Mouse (Mus musculus): ENCODE data around the gene Ift52. TPM values are rescaled to one million over a fixed set of nuclear protein-coding genes. Genes with fewer than 3 reads are reported as not detected.

The Ift52 gene
- 41.0 and 43.1 TPM in 2 replicates for polyA plus RNA-seq (2015; fragmentation: Nextera tagmentation; extraction: Ambion mirVana)

DNA sequence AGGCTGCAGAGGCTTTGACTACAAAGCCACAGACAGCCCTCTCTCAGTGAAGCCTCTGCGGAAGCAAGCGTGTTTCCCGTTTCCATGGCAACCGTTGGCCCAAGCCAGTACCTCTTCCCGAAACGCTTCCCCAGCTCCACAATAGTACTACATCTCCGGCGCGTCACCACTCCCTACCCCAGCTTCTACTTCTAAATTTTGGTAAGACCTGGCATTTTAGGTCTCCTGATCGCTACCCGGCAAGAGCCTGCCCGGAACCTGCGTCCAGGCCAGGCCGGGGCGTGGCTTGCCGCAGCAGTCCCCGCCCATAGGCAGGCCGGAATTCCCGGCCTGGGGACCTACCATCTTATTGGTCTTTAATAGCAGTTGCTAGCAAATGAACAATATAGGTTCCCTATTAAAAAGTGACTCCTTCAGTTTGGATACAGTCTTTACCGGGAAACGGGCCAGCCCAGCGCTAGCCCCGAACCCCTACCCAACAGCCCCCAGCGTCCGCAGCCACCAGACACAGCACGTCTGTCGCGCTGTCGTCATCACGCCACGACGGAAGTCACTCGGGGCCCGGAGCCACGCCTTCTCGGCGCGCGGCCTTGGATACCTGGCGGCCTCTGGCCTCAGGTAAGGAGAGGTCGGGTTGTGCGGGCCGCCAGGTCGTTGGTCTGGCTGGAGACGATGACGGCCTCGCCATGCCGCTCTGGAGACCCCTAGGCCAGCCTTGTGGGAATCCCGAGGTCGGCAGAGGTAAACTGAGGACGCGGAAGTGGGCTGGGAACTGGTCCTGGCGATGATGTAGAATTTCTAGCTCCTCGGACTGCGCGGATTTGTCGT is at the start of gene Ift52:
Gene Ift52, plus strand, starts transcription at position 439 of the 828 bp plus-strand sequence.
- H3K4me1 ChIP-seq (ENCODE audit: control insufficient read depth, insufficient read depth, low read length), result peaks cover 12% of the 10 kb centered on the region
- H3K36me3 ChIP-seq (ENCODE audit: control insufficient read depth, insufficient read depth, low read length), result no peaks in the 10 kb centered on the region
- H3K4me2 ChIP-seq (ENCODE audit: low read length), result peak within 1 kb of the TSS; percentile 69
- H3K4me3 ChIP-seq (ENCODE audit: low read depth, low read length), result peak within 1 kb of the TSS; percentile 94
- peak; percentile 96 for ATAC-seq
- peak within 1 kb of the TSS; percentile 86 for H3K27ac ChIP-seq (ENCODE audit: low read length)
- H3K27me3 ChIP-seq (ENCODE audit: control insufficient read depth, insufficient read depth, low read depth, low read length), result no peaks in the 10 kb centered on the region
- peak within 1 kb of the TSS; percentile 88 for H3K9ac ChIP-seq (ENCODE audit: low read depth, low read length)
- H3K9me3 ChIP-seq (replicated peaks; ENCODE audit: control insufficient read depth, low read length, poor library complexity, severe bottlenecking), result no peaks in the 10 kb centered on the region
- under 1% methylated on average over 57 of the region's 57 CpGs for WGBS

DNA sequence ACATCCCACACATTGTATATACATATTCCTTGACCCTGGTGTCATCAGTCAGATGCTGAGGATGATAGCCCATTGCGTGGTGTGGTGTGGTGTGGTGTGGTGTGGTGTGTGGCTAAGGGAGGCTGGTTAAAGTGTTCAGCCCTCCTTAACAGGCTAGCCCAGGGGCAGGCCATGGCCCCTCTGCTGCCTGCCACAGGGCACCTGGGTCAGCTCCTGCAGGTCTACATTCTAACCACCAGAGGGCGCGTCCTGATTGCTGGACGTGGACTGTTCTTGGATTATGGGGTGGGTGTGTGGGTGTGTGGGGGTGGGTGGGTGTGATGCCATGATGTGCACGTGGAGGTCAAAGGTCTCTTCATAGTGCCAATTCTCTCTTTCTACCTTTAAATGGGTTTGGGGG is 48.8 kb upstream of the Ift52 start:
- ATAC-seq, result no peak
- H3K27me3 ChIP-seq (ENCODE audit: control insufficient read depth, insufficient read depth, low read depth, low read length), result no peaks in the 10 kb centered on the region
- H3K4me3 ChIP-seq (ENCODE audit: low read depth, low read length), result no peak overlapping the region
- no peaks in the 10 kb centered on the region for H3K9me3 ChIP-seq (replicated peaks; ENCODE audit: control insufficient read depth, low read length, poor library complexity, severe bottlenecking)
- H3K4me1 ChIP-seq (ENCODE audit: control insufficient read depth, insufficient read depth, low read length), result no peaks in the 10 kb centered on the region
- H3K9ac ChIP-seq (ENCODE audit: low read depth, low read length), result no peak overlapping the region
- H3K27ac ChIP-seq (ENCODE audit: low read length), result no peak overlapping the region
- WGBS, result 10% methylated on average over 5 of the region's 5 CpGs
- no peaks in the 10 kb centered on the region; the same call in 1 of the 2 replicates for H3K36me3 ChIP-seq (ENCODE audit: control insufficient read depth, insufficient read depth, low read length)
- no peak overlapping the region for H3K4me2 ChIP-seq (ENCODE audit: low read length)

DNA sequence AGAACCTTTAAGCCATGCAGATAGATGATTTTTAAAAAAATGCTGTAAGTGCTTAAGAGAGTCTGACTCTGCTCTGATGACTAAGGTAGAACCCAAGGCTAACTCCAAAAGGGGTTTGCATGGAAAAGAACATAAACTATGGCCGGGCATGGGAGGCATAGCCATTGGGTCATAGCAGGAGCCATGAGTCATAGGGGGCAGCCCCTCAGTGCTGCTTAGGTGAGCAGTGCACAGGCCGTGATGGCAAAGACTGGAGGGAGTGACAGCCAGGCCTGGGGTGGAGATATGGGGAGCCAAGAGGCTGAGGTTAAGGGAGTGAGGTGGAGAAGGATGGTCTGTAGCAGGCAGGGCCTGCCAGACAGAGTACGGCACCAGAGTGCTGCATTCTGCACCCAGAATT is 48.1 kb upstream of the Ift52 start:
- no peaks in the 10 kb centered on the region for H3K9me3 ChIP-seq (replicated peaks; ENCODE audit: control insufficient read depth, low read length, poor library complexity, severe bottlenecking)
- no peak for ATAC-seq
- H3K4me2 ChIP-seq (ENCODE audit: low read length), result no peak overlapping the region
- no peak overlapping the region for H3K9ac ChIP-seq (ENCODE audit: low read depth, low read length)
- no peaks in the 10 kb centered on the region for H3K27me3 ChIP-seq (ENCODE audit: control insufficient read depth, insufficient read depth, low read depth, low read length)
- no peak overlapping the region for H3K27ac ChIP-seq (ENCODE audit: low read length)
- no peaks in the 10 kb centered on the region; the same call in 1 of the 2 replicates for H3K36me3 ChIP-seq (ENCODE audit: control insufficient read depth, insufficient read depth, low read length)
- H3K4me1 ChIP-seq (ENCODE audit: control insufficient read depth, insufficient read depth, low read length), result 0 out of 2 replicates have a peak, but pooled peaks cover 2% of the 10 kb centered on the region
- WGBS, result 87% methylated on average over 3 of the region's 3 CpGs
- H3K4me3 ChIP-seq (ENCODE audit: low read depth, low read length), result no peak overlapping the region

DNA sequence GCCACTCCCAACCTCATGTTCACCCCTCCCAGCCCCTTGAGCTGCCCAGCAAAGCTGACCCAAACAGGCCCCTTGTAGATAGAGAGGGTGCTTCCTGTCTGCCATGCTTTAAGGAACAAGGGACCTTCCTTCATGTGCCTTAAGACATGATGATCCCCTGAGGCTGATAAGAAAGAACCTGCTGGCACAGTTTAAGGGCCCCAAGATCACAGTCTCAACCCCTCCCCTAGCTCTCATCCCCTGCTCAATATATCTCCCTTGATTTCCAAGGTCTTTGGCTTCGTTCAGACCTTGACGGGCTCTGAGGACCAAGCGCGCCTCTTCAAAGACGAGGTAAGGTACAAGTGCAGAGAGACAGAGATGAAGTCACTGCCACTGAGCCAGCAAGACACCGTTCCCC is 46.3 kb upstream of the Ift52 start:
- Histone ChIP-seq H3K27me3 (ENCODE audit: control insufficient read depth, insufficient read depth, low read depth, low read length) (no peaks in the 10 kb centered on the region), H3K4me1 (ENCODE audit: control insufficient read depth, insufficient read depth, low read length) (0 out of 2 replicates have a peak, but pooled peaks cover 2% of the 10 kb centered on the region), H3K27ac (ENCODE audit: low read length) (no peak overlapping the region), H3K36me3 (ENCODE audit: control insufficient read depth, insufficient read depth, low read length) (no peaks in the 10 kb centered on the region), H3K9ac (ENCODE audit: low read depth, low read length) (no peak overlapping the region), H3K4me2 (ENCODE audit: low read length) (no peak overlapping the region), H3K9me3 (replicated peaks; ENCODE audit: control insufficient read depth, low read length, poor library complexity, severe bottlenecking) (no peaks in the 10 kb centered on the region), H3K4me3 (ENCODE audit: low read depth, low read length) (no peak overlapping the region)
- WGBS, result 88% methylated on average over 6 of the region's 6 CpGs
- ATAC-seq, result no peak

DNA sequence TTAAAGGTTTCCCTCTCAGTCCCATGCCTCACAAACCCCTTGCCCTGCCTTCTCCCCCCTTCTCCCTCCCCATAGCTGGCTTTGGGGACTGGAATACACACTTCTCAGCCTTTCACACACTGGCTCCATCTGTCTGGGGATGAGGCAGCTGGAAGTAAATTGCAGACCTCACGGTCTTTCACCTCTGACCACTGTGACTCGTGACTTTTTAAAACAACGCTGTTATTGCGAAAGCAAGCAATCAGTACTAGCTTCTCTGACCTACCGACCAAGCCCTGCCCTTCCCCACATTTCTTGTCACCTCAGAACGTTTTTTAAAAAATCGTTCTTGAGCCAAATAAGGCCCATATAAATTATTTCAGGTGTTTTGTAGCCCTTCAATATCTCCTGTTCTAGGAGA is 44.4 kb upstream of the Ift52 start:
- Histone ChIP-seq H3K4me3 (ENCODE audit: low read depth, low read length) (no peak overlapping the region), H3K36me3 (ENCODE audit: control insufficient read depth, insufficient read depth, low read length) (no peaks in the 10 kb centered on the region), H3K4me1 (ENCODE audit: control insufficient read depth, insufficient read depth, low read length) (0 out of 2 replicates have a peak, but pooled peaks cover 2% of the 10 kb centered on the region), H3K27ac (ENCODE audit: low read length) (no peak overlapping the region), H3K9me3 (replicated peaks; ENCODE audit: control insufficient read depth, low read length, poor library complexity, severe bottlenecking) (no peaks in the 10 kb centered on the region), H3K4me2 (ENCODE audit: low read length) (no peak overlapping the region), H3K27me3 (ENCODE audit: control insufficient read depth, insufficient read depth, low read depth, low read length) (no peaks in the 10 kb centered on the region), H3K9ac (ENCODE audit: low read depth, low read length) (no peak overlapping the region)
- 76% methylated on average over 7 of the region's 7 CpGs for WGBS
- no peak for ATAC-seq

DNA sequence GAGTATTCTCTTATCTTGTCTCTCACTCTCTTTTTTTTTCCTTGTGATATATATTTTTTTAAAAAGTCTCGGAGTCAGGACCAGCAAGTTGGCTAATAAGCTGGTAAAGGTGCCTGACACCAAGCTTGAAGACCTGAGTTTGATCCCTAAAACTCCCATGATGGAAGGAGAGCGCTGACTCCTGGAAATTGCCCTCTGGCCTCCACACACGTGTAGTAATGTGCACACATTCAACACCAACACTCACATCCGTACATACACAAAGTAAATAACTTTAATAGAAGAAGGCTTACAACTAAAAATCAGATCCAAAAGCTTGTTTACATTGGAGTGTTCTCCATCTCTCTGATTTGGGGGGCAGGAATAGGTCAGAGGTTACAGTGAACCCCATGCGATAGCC is 43.9 kb upstream of the Ift52 start:
- H3K4me1 ChIP-seq (ENCODE audit: control insufficient read depth, insufficient read depth, low read length), result 0 out of 2 replicates have a peak, but pooled peaks cover 2% of the 10 kb centered on the region
- no peak overlapping the region for H3K4me3 ChIP-seq (ENCODE audit: low read depth, low read length)
- H3K4me2 ChIP-seq (ENCODE audit: low read length), result no peak overlapping the region
- no peaks in the 10 kb centered on the region for H3K27me3 ChIP-seq (ENCODE audit: control insufficient read depth, insufficient read depth, low read depth, low read length)
- H3K36me3 ChIP-seq (ENCODE audit: control insufficient read depth, insufficient read depth, low read length), result no peaks in the 10 kb centered on the region
- ATAC-seq, result no peak
- 71% methylated on average over 5 of the region's 5 CpGs for WGBS
- H3K27ac ChIP-seq (ENCODE audit: low read length), result no peak overlapping the region
- H3K9ac ChIP-seq (ENCODE audit: low read depth, low read length), result no peak overlapping the region
- H3K9me3 ChIP-seq (replicated peaks; ENCODE audit: control insufficient read depth, low read length, poor library complexity, severe bottlenecking), result no peaks in the 10 kb centered on the region

DNA sequence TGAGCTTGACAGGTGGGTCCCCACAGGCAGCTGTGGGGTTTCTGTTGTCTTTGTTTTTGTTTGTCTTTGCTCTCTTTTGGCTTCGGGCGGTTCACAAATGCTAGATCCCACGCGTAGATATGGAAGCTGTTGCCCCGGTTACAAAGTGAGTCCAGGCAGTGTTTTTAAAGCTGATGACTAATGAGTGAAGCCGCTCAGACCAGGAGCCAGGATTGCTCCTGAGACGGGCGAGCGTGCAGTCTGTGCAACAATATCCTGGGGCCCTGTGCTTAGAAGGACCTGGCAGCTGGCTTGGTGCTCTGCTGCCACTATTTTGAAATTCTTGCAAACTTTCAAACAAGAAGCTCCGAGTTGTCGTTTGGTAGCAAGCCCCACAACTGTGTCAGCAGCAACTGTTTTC is 43.5 kb upstream of the Ift52 start:
- Histone ChIP-seq H3K9ac (ENCODE audit: low read depth, low read length) (no peak overlapping the region), H3K4me3 (ENCODE audit: low read depth, low read length) (no peak overlapping the region), H3K4me1 (ENCODE audit: control insufficient read depth, insufficient read depth, low read length) (0 out of 2 replicates have a peak, but pooled peaks cover 2% of the 10 kb centered on the region), H3K9me3 (replicated peaks; ENCODE audit: control insufficient read depth, low read length, poor library complexity, severe bottlenecking) (no peaks in the 10 kb centered on the region), H3K36me3 (ENCODE audit: control insufficient read depth, insufficient read depth, low read length) (no peaks in the 10 kb centered on the region), H3K27me3 (ENCODE audit: control insufficient read depth, insufficient read depth, low read depth, low read length) (no peaks in the 10 kb centered on the region), H3K27ac (ENCODE audit: low read length) (no peak overlapping the region), H3K4me2 (ENCODE audit: low read length) (no peak overlapping the region)
- no peak for ATAC-seq
- 26% methylated on average over 11 of the region's 11 CpGs for WGBS

DNA sequence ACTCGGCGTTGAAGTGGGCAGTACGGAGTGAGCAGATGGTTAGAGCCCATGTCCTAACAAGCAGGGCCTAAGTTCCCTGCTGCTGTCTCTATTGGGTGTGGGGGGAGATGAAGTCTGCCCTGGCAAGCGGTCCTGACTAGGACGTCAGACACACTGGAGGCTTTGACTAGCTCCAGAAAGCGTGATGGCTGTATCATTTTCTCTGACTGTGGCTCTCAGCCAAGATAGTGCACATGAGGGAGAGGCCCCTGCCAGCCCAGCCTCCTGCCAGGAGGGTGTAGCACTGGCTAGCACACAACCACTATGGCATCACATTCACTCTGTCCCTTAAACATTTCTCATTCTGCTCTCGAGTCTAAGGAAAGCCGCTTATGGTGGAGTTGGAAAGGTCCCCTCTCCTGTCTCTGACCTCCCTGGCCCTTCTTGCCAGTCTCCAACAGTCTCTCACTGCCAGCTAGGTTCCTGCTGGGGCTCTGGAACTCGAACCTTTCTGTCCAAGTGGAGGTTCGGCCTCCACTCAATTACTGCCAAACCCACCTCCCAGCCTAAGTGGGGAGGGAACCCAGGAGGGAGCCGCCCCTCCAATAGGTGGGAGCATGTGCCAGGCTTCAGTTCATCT is 41.9 kb upstream of the Ift52 start:
- no peak overlapping the region for H3K4me3 ChIP-seq (ENCODE audit: low read depth, low read length)
- H3K9me3 ChIP-seq (replicated peaks; ENCODE audit: control insufficient read depth, low read length, poor library complexity, severe bottlenecking), result no peaks in the 10 kb centered on the region
- no peaks in the 10 kb centered on the region for H3K36me3 ChIP-seq (ENCODE audit: control insufficient read depth, insufficient read depth, low read length)
- H3K27ac ChIP-seq (ENCODE audit: low read length), result no peak overlapping the region
- 0 out of 2 replicates have a peak, but pooled peaks cover 2% of the 10 kb centered on the region for H3K4me1 ChIP-seq (ENCODE audit: control insufficient read depth, insufficient read depth, low read length)
- H3K4me2 ChIP-seq (ENCODE audit: low read length), result no peak overlapping the region
- H3K9ac ChIP-seq (ENCODE audit: low read depth, low read length), result no peak overlapping the region
- ATAC-seq, result no peak; the same call in 1 of the 2 replicates
- 71% methylated on average over 11 of the region's 11 CpGs for WGBS
- H3K27me3 ChIP-seq (ENCODE audit: control insufficient read depth, insufficient read depth, low read depth, low read length), result no peaks in the 10 kb centered on the region

DNA sequence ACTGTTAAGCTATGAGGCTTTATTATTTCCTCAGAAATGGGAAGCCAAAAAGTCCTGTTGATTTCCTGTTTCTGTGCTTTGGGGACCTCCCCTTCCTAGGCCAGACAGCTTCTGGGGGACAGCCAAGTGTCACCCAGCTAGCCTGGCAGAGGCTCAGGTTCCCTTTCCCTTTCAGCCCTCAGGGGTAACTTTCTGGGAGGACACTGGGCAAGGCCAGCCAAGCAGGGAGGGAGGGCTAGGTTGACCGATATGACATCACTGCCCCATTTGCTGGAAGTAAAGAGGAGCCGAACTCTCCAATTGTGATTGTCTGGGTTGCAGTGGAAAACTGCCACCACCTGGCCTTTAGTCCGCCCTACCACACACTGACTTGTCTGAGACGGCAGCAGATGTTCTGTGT is 41.2 kb upstream of the Ift52 start:
- Histone ChIP-seq H3K4me2 (ENCODE audit: low read length) (no peak overlapping the region), H3K27ac (ENCODE audit: low read length) (no peak overlapping the region), H3K36me3 (ENCODE audit: control insufficient read depth, insufficient read depth, low read length) (no peaks in the 10 kb centered on the region), H3K4me1 (ENCODE audit: control insufficient read depth, insufficient read depth, low read length) (0 out of 2 replicates have a peak, but pooled peaks cover 2% of the 10 kb centered on the region), H3K9ac (ENCODE audit: low read depth, low read length) (no peak overlapping the region), H3K27me3 (ENCODE audit: control insufficient read depth, insufficient read depth, low read depth, low read length) (no peaks in the 10 kb centered on the region), H3K9me3 (replicated peaks; ENCODE audit: control insufficient read depth, low read length, poor library complexity, severe bottlenecking) (no peaks in the 10 kb centered on the region), H3K4me3 (ENCODE audit: low read depth, low read length) (no peak overlapping the region)
- 85% methylated on average over 4 of the region's 4 CpGs for WGBS
- ATAC-seq, result no peak
